Mouse (Mus musculus) lung, adult 2 months (tissue): Measurements from ENCODE around the gene Fbxo10.
"Not testable (repeated sequence)": the region's sequence is repeated elsewhere in the genome, so short reads cannot be mapped to it uniquely, and the experiment has no call there.

Source experiments
- CTCF ChIP-seq: fragments of 200-500 bp; IDR thresholded peaks from 2 replicates; pipeline ENCODE4 v1.5.1; 2011; ENCODE audit warnings: mild to moderate bottlenecking, low read length, control low read depth; ENCODE audit not compliant: insufficient read depth
- POLR2A ChIP-seq: fragments of 200-500 bp; IDR thresholded peaks from 2 replicates; pipeline ENCODE4 v1.6.1; 2011; ENCODE audit warnings: low read depth, mild to moderate bottlenecking, control low read depth, low read length, borderline replicate concordance; ENCODE audit errors: extremely low read depth

- TF ChIP-seq POLR2A, CTCF: not testable (repeated sequence)
Observed at GRCm38 (mm10) chr4:44993179-44993578, 91.2 kb downstream of the Fbxo10 start.
